7 mouse cellular contexts compared by ENCODE assay signal in the genomic region with DNA sequence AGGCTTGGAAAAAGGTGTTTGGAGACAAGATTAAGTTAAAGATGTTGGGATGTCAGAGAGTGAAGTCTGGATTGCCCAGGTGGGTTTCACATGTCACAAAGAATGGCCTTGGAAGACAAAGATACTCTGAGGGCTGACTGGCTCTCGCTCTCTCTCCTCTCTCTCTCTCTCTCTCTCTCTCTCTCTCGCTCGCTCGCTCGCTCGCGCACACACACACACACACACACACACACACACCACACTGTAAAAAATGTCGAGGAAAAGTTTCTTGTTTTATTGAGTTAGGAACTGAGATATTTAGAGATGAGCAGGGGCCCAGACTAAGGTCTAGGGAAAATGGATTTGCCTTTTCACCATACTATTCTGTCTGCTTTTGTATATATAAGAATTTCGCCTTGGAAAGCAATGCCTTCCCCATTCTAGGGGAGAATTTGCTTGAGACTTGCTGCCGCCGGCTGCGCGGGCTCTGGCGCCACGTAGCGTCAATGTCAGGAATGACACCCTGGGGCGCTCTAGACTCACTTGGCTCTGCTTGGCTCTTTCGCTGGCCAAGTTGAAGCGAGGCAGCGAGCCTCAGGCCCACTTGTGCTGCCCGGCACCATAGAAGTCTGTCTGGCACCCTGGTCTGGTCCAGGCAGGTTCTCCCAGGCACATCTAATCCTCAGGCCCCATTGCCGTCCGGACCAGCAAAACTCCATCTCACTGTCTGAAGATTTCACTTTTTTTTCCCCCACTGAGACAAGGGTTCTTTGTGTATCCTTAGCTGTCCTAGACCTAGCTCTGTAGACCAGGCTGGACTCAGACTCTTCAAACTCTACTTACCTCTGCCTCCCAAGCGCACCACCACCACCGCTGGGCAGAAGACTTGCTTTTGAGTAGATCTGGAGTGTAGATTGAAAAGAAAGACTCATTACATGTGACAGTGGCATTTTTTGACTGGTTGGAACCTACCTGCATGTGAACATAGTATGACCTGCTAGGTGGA. TPM values are rescaled to one million over a fixed set of nuclear protein-coding genes. Genes with fewer than 3 reads are reported as not detected.
DNase-seq lines count a peak whose midpoint lies in the region; ATAC-seq and TF ChIP-seq lines count a peak whose summit lies in the region.

No protein-coding gene starts in this region.

- no peaks in the 10 kb centered on the region for H3K4me1 ChIP-seq in intestine, postnatal 0 days (replicated peaks; ENCODE audit: control insufficient read depth, insufficient read depth, low read length)
- H3K4me1 ChIP-seq in midbrain, embryonic 13.5 days (replicated peaks), result no peaks in the 10 kb centered on the region
- no peaks in the 10 kb centered on the region for H3K4me1 ChIP-seq in spleen, adult 2 months (ENCODE audit: control insufficient read depth, insufficient read depth, insufficient read length)

- no peak for TF ChIP-seq POLR2A in spleen, adult 2 months (IDR thresholded peaks at IDR 0.05; ENCODE audit: low read depth, low read length)

- 25% methylated on average over 25 of the region's 25 CpGs for WGBS in intestine, postnatal 0 days
- WGBS in midbrain, embryonic 13.5 days, result 25% methylated on average over 25 of the region's 25 CpGs
- 36% methylated on average over 25 of the region's 25 CpGs for WGBS in spleen, adult 2 months

- TF ChIP-seq CTCF in intestine, postnatal 0 days (IDR thresholded peaks at IDR 0.05; ENCODE audit: low read depth), result peak; percentile 97
- TF ChIP-seq CTCF in spleen, adult 2 months (IDR thresholded peaks at IDR 0.05; ENCODE audit: extremely low read depth, insufficient read depth, insufficient read length, insufficient replicate concordance), result peak; percentile 94

- H3K9ac ChIP-seq in intestine, postnatal 0 days (ENCODE audit: low read depth, low read length), result no peak overlapping the region
- H3K9ac ChIP-seq in midbrain, embryonic 13.5 days (replicated peaks), result no peak overlapping the region; the same call in 1 of the 2 replicates

- no peak overlapping the region for H3K27ac ChIP-seq in intestine, postnatal 0 days (ENCODE audit: low read depth, low read length)
- no peak overlapping the region for H3K27ac ChIP-seq in midbrain, embryonic 13.5 days
- no peak overlapping the region for H3K27ac ChIP-seq in spleen, adult 2 months (ENCODE audit: insufficient read depth, low read length)

- H3K4me2 ChIP-seq in intestine, postnatal 0 days (replicated peaks; ENCODE audit: low read depth), result peak overlapping the region; percentile 21; the same call in 1 of the 2 replicates
- H3K4me2 ChIP-seq in midbrain, embryonic 13.5 days (replicated peaks), result no peak overlapping the region

- peaks cover 5% of the 10 kb centered on the region; the same call in 1 of the 2 replicates for H3K27me3 ChIP-seq in intestine, postnatal 0 days (replicated peaks; ENCODE audit: control insufficient read depth, insufficient read depth, low read length)
- peaks cover 6% of the 10 kb centered on the region; the same call in 1 of the 2 replicates for H3K27me3 ChIP-seq in midbrain, embryonic 13.5 days
- no peaks in the 10 kb centered on the region for H3K27me3 ChIP-seq in spleen, adult 2 months (ENCODE audit: control insufficient read depth, insufficient read depth, low read length)

- intact Hi-C loops in gastrocnemius, postnatal 36 days (cut with DNase I), result loop anchor here (5.0 kb wide), 3 partner anchors 45 to 140 kb away; no protein-coding TSS in a partner anchor
- intact Hi-C loops in left cerebral cortex, postnatal 4 days (cut with DNase I), result loop anchor here (5.0 kb wide), 1 partner anchor 55 kb away; no protein-coding TSS in a partner anchor

- no peak for ATAC-seq in intestine, postnatal 0 days
- peak; percentile 86 for ATAC-seq in midbrain, embryonic 13.5 days

- H3K36me3 ChIP-seq in intestine, postnatal 0 days (ENCODE audit: control insufficient read depth, insufficient read depth), result no peaks in the 10 kb centered on the region
- H3K36me3 ChIP-seq in midbrain, embryonic 13.5 days, result no peaks in the 10 kb centered on the region
- H3K36me3 ChIP-seq in spleen, adult 2 months (ENCODE audit: control insufficient read depth, insufficient read depth, low read length), result no peaks in the 10 kb centered on the region

- no peak overlapping the region for H3K4me3 ChIP-seq in intestine, postnatal 0 days (ENCODE audit: low read depth, low read length)
- no peak overlapping the region for H3K4me3 ChIP-seq in midbrain, embryonic 13.5 days (replicated peaks)
- no peak overlapping the region for H3K4me3 ChIP-seq in spleen, adult 2 months (ENCODE audit: extremely low read depth, insufficient read depth, insufficient read length)

- DNase-seq in adrenal gland, adult 2 months, result peak; percentile 89
- peak; percentile 87 for DNase-seq in embryo, embryonic 11 days
- peak; percentile 72 to 86 for DNase-seq in gastrocnemius, postnatal 36 days
- peak; percentile 87 for DNase-seq in left cerebral cortex, postnatal 4 days
- DNase-seq in spleen, adult 2 months (ENCODE audit: low read depth in 1 of 2, low spot score in 2 of 2), result peak in 1 of 2 experiments; percentile 55

- H3K9me3 ChIP-seq in intestine, postnatal 0 days (ENCODE audit: control insufficient read depth), result no peaks in the 10 kb centered on the region
- H3K9me3 ChIP-seq in midbrain, embryonic 13.5 days, result no peaks in the 10 kb centered on the region

RNA-seq across cellular contexts. Expression of a gene that starts 27.8 kb away (rescaled TPM):
- total RNA-seq in adrenal gland, adult 2 months (2021), result 10 to 100 TPM; 14.2 to 25.0 TPM
- 53.1 and 71.3 TPM in 2 replicates for polyA plus RNA-seq in adrenal gland, adult 2 months (2012; rRNA removed)
- 100 to 1,000 TPM; 167 to 178 TPM for total RNA-seq in gastrocnemius, postnatal 36 days (2021)
- 6.6 and 6.8 TPM in 2 replicates for polyA plus RNA-seq in intestine, postnatal 0 days (2015; fragmentation: Nextera tagmentation; extraction: Ambion mirVana)
- 100 to 1,000 TPM; 179 to 183 TPM for total RNA-seq in left cerebral cortex, postnatal 4 days (2021)
- 119 and 127 TPM in 2 replicates for polyA plus RNA-seq in midbrain, embryonic 13.5 days (2015; fragmentation: Nextera tagmentation; extraction: Ambion mirVana)
- polyA plus RNA-seq in spleen, adult 2 months (2012; rRNA removed), result 2.5 and 3.4 TPM in 2 replicates

RNA-seq across cellular contexts. Expression of a gene that starts 33.3 kb away (rescaled TPM):
- 10 to 100 TPM; 60.7 to 64.1 TPM for total RNA-seq in adrenal gland, adult 2 months (2021)
- polyA plus RNA-seq in adrenal gland, adult 2 months (2012; rRNA removed), result 46.4 and 55.5 TPM in 2 replicates
- 10 to 100 TPM; 23.1 to 29.0 TPM for total RNA-seq in gastrocnemius, postnatal 36 days (2021)
- 18.0 and 19.4 TPM in 2 replicates for polyA plus RNA-seq in intestine, postnatal 0 days (2015; fragmentation: Nextera tagmentation; extraction: Ambion mirVana)
- total RNA-seq in left cerebral cortex, postnatal 4 days (2021), result 10 to 100 TPM; 75.3 to 76.6 TPM
- polyA plus RNA-seq in midbrain, embryonic 13.5 days (2015; fragmentation: Nextera tagmentation; extraction: Ambion mirVana), result 41.2 and 42.8 TPM in 2 replicates
- polyA plus RNA-seq in spleen, adult 2 months (2012; rRNA removed), result 33.8 and 48.8 TPM in 2 replicates
